ENCODE assay signal across 1 mouse cellular context in the genomic region with DNA sequence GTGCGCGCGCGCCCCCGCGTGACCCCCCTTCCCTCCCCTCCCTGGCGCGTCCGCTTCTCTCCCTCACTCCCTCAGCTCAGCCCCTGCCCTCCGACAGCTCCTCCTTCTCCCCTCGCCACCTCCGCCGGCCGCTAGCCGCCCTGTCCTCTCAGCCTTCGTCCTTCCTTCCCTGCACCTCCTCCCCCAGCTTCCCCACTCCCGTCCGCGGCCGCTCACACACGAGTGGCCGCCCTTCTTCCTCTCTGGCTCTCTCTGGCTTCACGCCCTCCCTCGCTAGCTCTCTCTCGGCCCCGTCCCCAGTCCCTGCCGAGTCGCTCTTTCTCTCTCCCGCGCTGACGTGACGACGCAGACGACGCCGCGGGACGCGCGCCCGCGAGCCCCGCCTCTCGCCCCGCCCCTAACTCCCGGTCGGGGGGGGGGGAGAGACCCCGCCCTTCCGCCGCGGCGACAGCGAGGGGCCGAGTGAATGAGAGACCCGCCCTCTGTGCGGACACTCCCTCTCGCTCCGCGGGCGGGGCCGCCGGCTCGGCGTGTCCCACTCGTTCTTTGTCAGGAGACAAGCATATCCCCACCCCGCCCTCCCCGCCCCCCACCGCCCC.
TF ChIP-seq lines count a peak whose summit lies in the region.

TSS of gene Syncrip (minus strand) at position 345 of the 599 bp plus-strand sequence.

TF ChIP-seq in CH12.LX, 34 proteins besides CTCF, POLR2A, EP300 and RAD21 (continued from another document):
- TF ChIP-seq IRF4 (IDR thresholded peaks at IDR 0.05; ENCODE audit: low read depth, low read length) (peak; percentile 19; the same call in 1 of the 2 replicates), MAZ (IDR thresholded peaks at IDR 0.05; ENCODE audit: low read depth, low read length) (peak; percentile 89; the same call in 1 of the 2 replicates), NELFE (IDR thresholded peaks at IDR 0.05; ENCODE audit: low read depth, low read length) (peak; percentile 76; the same call in 1 of the 2 replicates), ELF1 (IDR thresholded peaks at IDR 0.05; ENCODE audit: low read depth, low read length) (peak; percentile 35; the same call in 1 of the 2 replicates), POLR2AphosphoS2 (IDR thresholded peaks at IDR 0.05; ENCODE audit: low read depth, low read length) (peak; percentile 70; the same call in 1 of the 2 replicates), TCF12 (IDR thresholded peaks at IDR 0.05; ENCODE audit: low read depth, low read length) (peak; percentile 24; the same call in 1 of the 2 replicates)
